Mouse (Mus musculus) neutrophil, adult 83 days (primary cell): ENCODE measurements around the gene Mut. TPM values are rescaled to one million over a fixed set of nuclear protein-coding genes. Genes with fewer than 3 reads are reported as not detected.

ENCODE experiments used
- total RNA-seq, 2 experiments: library from RNA; stranded (reverse); gene quantifications; one replicate each; pipeline ENCODE4 v1.2.4; 2023

The Mut gene
- 10 to 100 TPM in 1 of 2 experiments, 1 to 10 TPM in 1; 9.7 to 11.6 TPM for total RNA-seq

DNA sequence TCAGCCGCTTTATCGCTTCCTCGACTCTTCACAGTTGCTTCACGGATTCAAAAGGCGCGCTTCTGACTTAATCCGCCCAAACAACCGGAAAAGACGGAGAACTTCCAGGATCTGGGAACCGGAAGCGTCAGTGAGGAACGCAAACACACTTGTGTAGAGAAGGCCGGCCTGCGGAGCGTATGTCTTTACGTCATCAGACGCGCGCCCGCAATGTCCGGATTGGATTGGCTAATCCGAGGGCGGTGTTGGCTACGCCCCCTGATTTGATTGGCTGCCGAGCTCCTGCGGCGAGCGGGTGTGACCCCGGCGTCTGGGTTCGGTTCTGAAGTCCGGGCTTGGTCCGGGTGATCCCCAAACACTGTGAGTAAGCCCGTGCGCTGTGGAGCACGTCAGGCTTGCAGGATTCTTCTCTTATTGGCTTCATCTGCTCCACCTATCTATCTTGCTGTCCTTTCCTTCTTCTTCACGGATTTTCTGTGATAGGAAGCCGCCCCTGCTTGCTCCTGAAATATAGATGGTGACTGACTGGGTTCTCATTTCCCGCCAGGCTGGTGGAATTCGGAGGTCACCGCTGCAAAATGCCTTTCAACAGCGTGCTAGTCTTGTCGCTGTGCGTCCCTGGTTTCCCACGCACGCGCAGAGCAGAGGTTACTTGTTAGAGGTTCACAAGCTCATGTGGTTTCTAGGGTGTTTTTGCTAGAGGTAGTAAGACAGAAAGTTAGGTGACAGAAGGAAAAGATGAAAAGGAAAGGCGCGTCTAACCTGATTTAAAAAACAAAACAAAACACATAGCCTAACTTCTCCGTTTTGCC is at the start of gene Mut, which contains the start of gene Cenpq:
TSS of gene Mut (plus strand) at position 266 of the 812 bp plus-strand sequence.
TSS of gene Cenpq (minus strand) at position 628 of the 812 bp plus-strand sequence.

DNA sequence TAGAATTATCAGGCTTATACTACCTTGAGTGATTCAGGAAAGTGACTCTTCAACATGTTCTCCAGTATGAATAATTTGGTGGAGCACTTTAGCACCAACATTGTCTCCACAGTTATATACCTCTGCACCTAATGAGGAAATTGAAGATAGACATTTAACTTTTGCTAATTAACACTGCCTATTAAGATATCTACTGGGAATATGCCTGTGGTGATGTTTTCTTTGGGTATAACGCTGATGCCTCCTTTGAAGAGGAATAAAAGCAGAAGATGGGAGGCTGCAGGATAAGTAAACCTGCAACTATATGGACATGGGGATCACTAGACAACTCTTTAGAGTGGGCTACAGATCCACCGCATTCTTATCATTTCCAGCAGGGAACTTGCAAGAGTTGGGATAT is 20.2 kb upstream of the Mut start, which contains the start of gene Glyatl3:
TSS of gene Glyatl3 (minus strand) at position 101 of the 400 bp plus-strand sequence.

Other genes starting within 250 kb of the Mut start
- not detected for gene Esp1, start 207.6 kb upstream of the Mut start, total RNA-seq
- not detected for gene Crisp2, start 127.7 kb upstream of the Mut start, total RNA-seq
- gene Rhag, start 123.6 kb upstream of the Mut start, total RNA-seq = 10 to 100 TPM; 13.9 to 22.8 TPM
- gene 9130008F23Rik, start 54.1 kb upstream of the Mut start, total RNA-seq = under 1 TPM in 1 of 2 experiments, not detected in 1; 0.92 TPM
- not detected for gene Glyatl3, start 20.3 kb upstream of the Mut start, total RNA-seq
- gene Cenpq, start 362 bp downstream of the Mut start, total RNA-seq = 10 to 100 TPM; 19.4 to 20.7 TPM